Mouse (Mus musculus) forebrain, embryonic 14.5 days (tissue): ENCODE measurements around the gene Trim8. TPM values are rescaled to one million over a fixed set of nuclear protein-coding genes. Genes with fewer than 3 reads are reported as not detected.
A peak's percentile ranks its signal among the peaks of the same experiment; 100 is the strongest.

Experiments
- ATAC-seq: fragments of 200-750 bp; cut with Nextera tagmentation; 2 replicates; pipeline ENCODE4 v1.8.0; 2017; ENCODE audit warnings: mild to moderate bottlenecking, moderate library complexity
- DNase-seq: peaks from one replicate; pipeline ENCODE4 v3.0.0-alpha.2; 2015; ENCODE audit warnings: low spot score
- H3K27ac ChIP-seq: fragments of 300-500 bp; sonication (generic); 2 replicates; pipeline ENCODE4 v1.5.1; 2014; ENCODE audit warnings: low read depth, mild to moderate bottlenecking, control low read depth, low read length, moderate library complexity
- H3K27me3 ChIP-seq: fragments of 300-500 bp; sonication (generic); replicated peaks from 2 replicates; pipeline ENCODE4 v1.6.1; 2014; ENCODE audit warnings: low read length, control low read depth, mixed read lengths; ENCODE audit not compliant: control insufficient read depth, insufficient read depth
- H3K36me3 ChIP-seq: fragments of 300-500 bp; sonication (generic); 2 replicates; pipeline ENCODE4 v1.6.1; 2014; ENCODE audit warnings: low read length, control low read depth; ENCODE audit not compliant: control insufficient read depth, insufficient read depth
- H3K4me1 ChIP-seq: fragments of 300-500 bp; sonication (generic); 2 replicates; pipeline ENCODE4 v1.6.1; 2014; ENCODE audit warnings: antibody characterized with exemption, low read length, control low read depth; ENCODE audit not compliant: control insufficient read depth, insufficient read depth
- H3K4me2 ChIP-seq: fragments of 300-500 bp; sonication (generic); 2 replicates; pipeline ENCODE4 v1.6.1; 2014; ENCODE audit warnings: mild to moderate bottlenecking, control low read depth, low read length
- H3K4me3 ChIP-seq: fragments of 300-500 bp; sonication (generic); 2 replicates; pipeline ENCODE4 v1.5.1; 2014; ENCODE audit warnings: low read depth, low read length, control low read depth
- H3K9ac ChIP-seq: fragments of 300-500 bp; sonication (generic); 2 replicates; pipeline ENCODE4 v1.6.1; 2014; ENCODE audit warnings: mild to moderate bottlenecking, low read length, control low read depth, moderate library complexity
- H3K9me3 ChIP-seq: fragments of 300-500 bp; sonication (generic); replicated peaks from 2 replicates; pipeline ENCODE4 v1.6.1; 2016; ENCODE audit warnings: low read length, control low read depth, mixed read lengths; ENCODE audit not compliant: control insufficient read depth
- WGBS: fragments of 180-500 bp; shearing (Covaris S2); extraction: QIAGEN DNeasy Blood & Tissue Kit; methylation state at CpG from one replicate; pipeline ENCODE4 v1.1.7; 2014; 5-methylcytosine and 5-hydroxymethylcytosine counted together
- polyA plus RNA-seq: library from polyadenylated mRNA; unstranded; fragments of >200 nt; fragmentation: Nextera tagmentation; extraction: Ambion mirVana; gene quantifications from 2 replicates; pipeline ENCODE4 v1.2.1, GENCODE M21; 2014

The Trim8 gene
- polyA plus RNA-seq, 1 experiment from 2014 or later = 23.0 TPM

GRCm38 (mm10) chr19:46483701-46484328 lies 17.7 kb upstream of the Trim8 start:
- Histone ChIP-seq H3K9me3 (no peaks in the 10 kb centered on the region), H3K4me1 (0 out of 2 replicates have a peak, but pooled peaks cover 2% of the 10 kb centered on the region), H3K4me2 (no peak overlapping the region), H3K4me3 (no peak overlapping the region), H3K27me3 (no peaks in the 10 kb centered on the region), H3K9ac (no peak overlapping the region), H3K27ac (peak overlapping the region; percentile 34), H3K36me3 (peaks cover 32% of the 10 kb centered on the region)
- ATAC-seq (no peak), DNase-seq (peak; percentile 43)
- 61% methylated on average over 15 of the region's 15 CpGs for WGBS

GRCm38 (mm10) chr19:46484518-46484917 lies 17.0 kb upstream of the Trim8 start:
- Histone ChIP-seq H3K9me3 (no peaks in the 10 kb centered on the region), H3K27me3 (no peaks in the 10 kb centered on the region), H3K36me3 (peaks cover 27% of the 10 kb centered on the region), H3K9ac (no peak overlapping the region), H3K27ac (peak overlapping the region; percentile 34; the same call in 1 of the 2 replicates), H3K4me2 (no peak overlapping the region), H3K4me3 (no peak overlapping the region), H3K4me1 (0 out of 2 replicates have a peak, but pooled peaks cover 2% of the 10 kb centered on the region)
- no peak for ATAC-seq
- DNase-seq = peak; percentile 39
- WGBS = 63% methylated on average over 5 of the region's 5 CpGs

- WGBS = 81% methylated on average over 9 of the region's 9 CpGs
These were observed 15.7 kb upstream of the Trim8 start for GRCm38 (mm10) chr19:46485847-46486246.

GRCm38 (mm10) chr19:46486709-46487108 lies 14.8 kb upstream of the Trim8 start:
- no peaks in the 10 kb centered on the region for H3K27me3 ChIP-seq
- H3K9ac ChIP-seq = no peak overlapping the region
- H3K9me3 ChIP-seq = no peaks in the 10 kb centered on the region
- H3K27ac ChIP-seq = no peak overlapping the region
- WGBS = 76% methylated on average over 2 of the region's 2 CpGs
- peaks cover 22% of the 10 kb centered on the region for H3K36me3 ChIP-seq
- DNase-seq = no peak
- no peak for ATAC-seq
- H3K4me1 ChIP-seq = 0 out of 2 replicates have a peak, but pooled peaks cover 2% of the 10 kb centered on the region
- H3K4me2 ChIP-seq = no peak overlapping the region
- H3K4me3 ChIP-seq = no peak overlapping the region

More at GRCm38 (mm10) chr19:46485847-46486246, 15.7 kb upstream of the Trim8 start:
- ATAC-seq (no peak), DNase-seq (no peak)
- no peak overlapping the region for H3K9ac ChIP-seq
- H3K4me2 ChIP-seq = no peak overlapping the region
- H3K9me3 ChIP-seq = no peaks in the 10 kb centered on the region
- H3K27ac ChIP-seq = no peak overlapping the region
- 0 out of 2 replicates have a peak, but pooled peaks cover 2% of the 10 kb centered on the region for H3K4me1 ChIP-seq
- H3K4me3 ChIP-seq = no peak overlapping the region
- no peaks in the 10 kb centered on the region for H3K27me3 ChIP-seq
- peaks cover 23% of the 10 kb centered on the region for H3K36me3 ChIP-seq

GRCm38 (mm10) chr19:46489448-46489847 lies 12.1 kb upstream of the Trim8 start:
- ATAC-seq = no peak
- 100% methylated on average over 1 of the region's 1 CpGs for WGBS

GRCm38 (mm10) chr19:46490634-46491033 lies 10.9 kb upstream of the Trim8 start:
- ATAC-seq = 0 out of 2 replicates have a peak, but pooled peaks have one; percentile 26
- no peak overlapping the region for H3K27ac ChIP-seq
- peak; percentile 55 for DNase-seq
- H3K9me3 ChIP-seq = no peaks in the 10 kb centered on the region
- no peaks in the 10 kb centered on the region for H3K27me3 ChIP-seq
- H3K9ac ChIP-seq = no peak overlapping the region
- 14% methylated on average over 2 of the region's 2 CpGs for WGBS
- H3K4me2 ChIP-seq = no peak overlapping the region
- no peak overlapping the region for H3K4me3 ChIP-seq
- no peaks in the 10 kb centered on the region for H3K4me1 ChIP-seq
- H3K36me3 ChIP-seq = peaks cover 14% of the 10 kb centered on the region

More at GRCm38 (mm10) chr19:46489448-46489847, 12.1 kb upstream of the Trim8 start:
- DNase-seq = no peak
- no peaks in the 10 kb centered on the region for H3K27me3 ChIP-seq
- H3K4me2 ChIP-seq = no peak overlapping the region
- no peaks in the 10 kb centered on the region for H3K4me1 ChIP-seq
- no peak overlapping the region for H3K9ac ChIP-seq
- H3K27ac ChIP-seq = no peak overlapping the region
- H3K36me3 ChIP-seq = peaks cover 22% of the 10 kb centered on the region
- no peak overlapping the region for H3K4me3 ChIP-seq
- no peaks in the 10 kb centered on the region for H3K9me3 ChIP-seq

- Histone ChIP-seq H3K27ac (no peak overlapping the region), H3K9me3 (no peaks in the 10 kb centered on the region), H3K4me3 (no peak overlapping the region), H3K27me3 (no peaks in the 10 kb centered on the region), H3K4me1 (no peaks in the 10 kb centered on the region), H3K36me3 (no peaks in the 10 kb centered on the region), H3K9ac (no peak overlapping the region), H3K4me2 (no peak overlapping the region)
- ATAC-seq (no peak), DNase-seq (no peak)
- WGBS = 88% methylated on average over 8 of the region's 8 CpGs
These were observed 6.4 kb upstream of the Trim8 start for GRCm38 (mm10) chr19:46495136-46495535.

GRCm38 (mm10) chr19:46497230-46497629 lies 4.3 kb upstream of the Trim8 start:
- Histone ChIP-seq H3K9ac (no peak overlapping the region), H3K36me3 (no peaks in the 10 kb centered on the region), H3K4me3 (no peak overlapping the region), H3K4me1 (no peaks in the 10 kb centered on the region), H3K27me3 (no peaks in the 10 kb centered on the region), H3K27ac (no peak overlapping the region), H3K4me2 (no peak overlapping the region), H3K9me3 (no peaks in the 10 kb centered on the region)
- DNase-seq (no peak), ATAC-seq (no peak)
- 65% methylated on average over 2 of the region's 2 CpGs for WGBS

GRCm38 (mm10) chr19:46499539-46499835 lies 2.0 kb upstream of the Trim8 start:
- Histone ChIP-seq H3K4me1 (peaks cover 4% of the 10 kb centered on the region), H3K4me3 (0 out of 2 replicates have a peak overlapping the region, but pooled peaks have one; percentile 5), H3K9ac (no peak overlapping the region; the same call in 1 of the 2 replicates), H3K27me3 (no peaks in the 10 kb centered on the region), H3K36me3 (no peaks in the 10 kb centered on the region), H3K27ac (peak overlapping the region; percentile 59), H3K4me2 (peak overlapping the region; percentile 32), H3K9me3 (no peaks in the 10 kb centered on the region)
- ATAC-seq = no peak
- WGBS = 3% methylated on average over 3 of the region's 3 CpGs
- no peak for DNase-seq
